Mouse (Mus musculus) kidney, postnatal 25 days (tissue): Measurements from ENCODE around the gene Il18.

Source experiments
- DNase-seq, 2 experiments: peaks; one replicate each; pipeline ENCODE4 v3.0.0; 2021; ENCODE audit warnings: mixed read lengths in 2 of 2

Il18 gene

GRCm38 (mm10) chr9:50554241-50555093 lies at the start of gene Il18:
Gene Il18, plus strand, starts transcription at chr9:50554827.
- DNase-seq: peak; percentile 29 to 62

- no peak for DNase-seq
These were observed 49.2 kb upstream of the Il18 start for GRCm38 (mm10) chr9:50505405-50505804.

GRCm38 (mm10) chr9:50507570-50507969 lies 47.1 kb upstream of the Il18 start:
- no peak for DNase-seq

- no peak for DNase-seq
These were observed 39.2 kb upstream of the Il18 start for GRCm38 (mm10) chr9:50515462-50515861.

GRCm38 (mm10) chr9:50518781-50519180 lies 35.8 kb upstream of the Il18 start:
- DNase-seq: peak in 1 of 2 experiments; percentile 30

- DNase-seq: no peak
These were observed 33.9 kb upstream of the Il18 start for GRCm38 (mm10) chr9:50520748-50521147.

GRCm38 (mm10) chr9:50521562-50521961 lies 33.1 kb upstream of the Il18 start:
- no peak for DNase-seq

- DNase-seq: no peak
These were observed 32.1 kb upstream of the Il18 start for GRCm38 (mm10) chr9:50522574-50522973.

GRCm38 (mm10) chr9:50524936-50525335 lies 29.7 kb upstream of the Il18 start:
- peak in 1 of 2 experiments; percentile 29 for DNase-seq

- no peak for DNase-seq
These were observed 29.0 kb upstream of the Il18 start for GRCm38 (mm10) chr9:50525585-50525984.

GRCm38 (mm10) chr9:50527860-50528259 lies 26.8 kb upstream of the Il18 start:
- no peak for DNase-seq

- DNase-seq: peak; percentile 98 to 99
These were observed 26.2 kb upstream of the Il18 start, which contains the start of gene Pts for GRCm38 (mm10) chr9:50528293-50528892. Gene Pts, minus strand, starts transcription at chr9:50528724.

- DNase-seq: peak; percentile 35 to 43
These were observed 23.7 kb upstream of the Il18 start for GRCm38 (mm10) chr9:50530890-50531289.

- DNase-seq: peak; percentile 16 to 47
These were observed 21.3 kb upstream of the Il18 start for GRCm38 (mm10) chr9:50533328-50533727.

- DNase-seq: no peak
These were observed 20.8 kb upstream of the Il18 start for GRCm38 (mm10) chr9:50533791-50534190.

- peak in 1 of 2 experiments; percentile 44 for DNase-seq
These were observed 18.7 kb upstream of the Il18 start for GRCm38 (mm10) chr9:50535930-50536329.

GRCm38 (mm10) chr9:50536603-50537135 lies 18.0 kb upstream of the Il18 start:
- DNase-seq: no peak

- no peak for DNase-seq
These were observed 17.3 kb upstream of the Il18 start for GRCm38 (mm10) chr9:50537295-50537694.

- DNase-seq: no peak
These were observed 14.5 kb upstream of the Il18 start for GRCm38 (mm10) chr9:50540170-50540569.

- DNase-seq: no peak
These were observed 12.2 kb upstream of the Il18 start for GRCm38 (mm10) chr9:50542401-50542800.

GRCm38 (mm10) chr9:50547859-50548478 lies 6.7 kb upstream of the Il18 start:
- no peak for DNase-seq

- DNase-seq: no peak
These were observed 5.7 kb upstream of the Il18 start for GRCm38 (mm10) chr9:50548936-50549335.

- DNase-seq: no peak
These were observed 2.4 kb upstream of the Il18 start for GRCm38 (mm10) chr9:50552206-50552605.
